Mouse (Mus musculus): ENCODE results near the gene Hist1h2ag. TPM values are rescaled to one million over a fixed set of nuclear protein-coding genes. Genes with fewer than 3 reads are reported as not detected.

Hist1h2ag gene
- total RNA-seq, 2 experiments from 2014 or later = 21.6 to 1,156 TPM

GRCm38 (mm10) chr13:22037415-22037814 lies 5.3 kb downstream of the Hist1h2ag start:
- no peak for ATAC-seq (replicated peaks; ENCODE audit: poor library complexity)

- no peak for ATAC-seq (replicated peaks; ENCODE audit: poor library complexity)
These were observed 5.8 kb downstream of the Hist1h2ag start for GRCm38 (mm10) chr13:22036986-22037385.

- peak; percentile 16 for ATAC-seq (replicated peaks; ENCODE audit: poor library complexity)
These were observed 6.4 kb downstream of the Hist1h2ag start for GRCm38 (mm10) chr13:22036149-22036956.

- ATAC-seq (replicated peaks; ENCODE audit: poor library complexity) = peak; percentile 80
These were observed 7.2 kb downstream of the Hist1h2ag start, which contains the start of the genes Hist1h2ah and Hist1h2bk for GRCm38 (mm10) chr13:22035267-22036148. TSS of gene Hist1h2ah (minus strand) at chr13:22035568. TSS of gene Hist1h2bk (plus strand) at chr13:22035870.

- ATAC-seq (replicated peaks; ENCODE audit: poor library complexity) = 0 out of 2 replicates have a peak, but pooled peaks have one; percentile 12
These were observed 8.1 kb downstream of the Hist1h2ag start for GRCm38 (mm10) chr13:22034443-22035266.

GRCm38 (mm10) chr13:22033741-22034442 lies 8.9 kb downstream of the Hist1h2ag start:
- ATAC-seq (replicated peaks; ENCODE audit: poor library complexity) = no peak

- no peak for ATAC-seq (replicated peaks; ENCODE audit: poor library complexity)
These were observed 12.3 kb downstream of the Hist1h2ag start for GRCm38 (mm10) chr13:22030493-22030892.

- ATAC-seq (replicated peaks; ENCODE audit: poor library complexity) = no peak
These were observed 12.8 kb downstream of the Hist1h2ag start for GRCm38 (mm10) chr13:22029928-22030327.

GRCm38 (mm10) chr13:22028673-22029460 lies 13.9 kb downstream of the Hist1h2ag start:
- peak; percentile 87 for ATAC-seq (replicated peaks; ENCODE audit: poor library complexity)

GRCm38 (mm10) chr13:22026058-22027031 lies 16.4 kb downstream of the Hist1h2ag start:
- peak; percentile 40 for ATAC-seq (replicated peaks; ENCODE audit: poor library complexity)

- peak; percentile 72 for ATAC-seq (replicated peaks; ENCODE audit: poor library complexity)
These were observed 20.5 kb downstream of the Hist1h2ag start for GRCm38 (mm10) chr13:22022241-22022640.

GRCm38 (mm10) chr13:22021581-22021980 lies 21.2 kb downstream of the Hist1h2ag start:
- no peak for ATAC-seq (replicated peaks; ENCODE audit: poor library complexity)

- ATAC-seq (replicated peaks; ENCODE audit: poor library complexity) = peak; percentile 63
These were observed 21.8 kb downstream of the Hist1h2ag start for GRCm38 (mm10) chr13:22020901-22021339.

- peak; percentile 41; the same call in 1 of the 2 replicates for ATAC-seq (replicated peaks; ENCODE audit: poor library complexity)
These were observed 22.6 kb downstream of the Hist1h2ag start for GRCm38 (mm10) chr13:22019934-22020835.

- peak; percentile 79 for ATAC-seq (replicated peaks; ENCODE audit: poor library complexity)
These were observed 27.0 kb downstream of the Hist1h2ag start for GRCm38 (mm10) chr13:22015479-22016450.

- ATAC-seq (replicated peaks; ENCODE audit: poor library complexity) = no peak
These were observed 28.3 kb downstream of the Hist1h2ag start for GRCm38 (mm10) chr13:22014411-22014845.
